Mouse (Mus musculus) urinary bladder, postnatal 4 days (tissue): Measurements from ENCODE around the gene Mcts1.

Experiments used
- DNase-seq, 2 experiments: peaks; one replicate each; pipeline ENCODE4 v3.0.0; 2021 to 2022; ENCODE audit warnings: low spot score in 2 of 2

Mcts1 gene

GRCm38 (mm10) chrX:38654681-38655080 lies 54.3 kb downstream of the Mcts1 start:
- no peak for DNase-seq

GRCm38 (mm10) chrX:38656206-38656883 lies 56.0 kb downstream of the Mcts1 start:
- no peak for DNase-seq
